Mouse (Mus musculus): Measurements from ENCODE around the gene Eefsec. TPM values are rescaled to one million over a fixed set of nuclear protein-coding genes. Genes with fewer than 3 reads are reported as not detected.
A peak's percentile ranks its signal among the peaks of the same experiment; 100 is the strongest.

Gene Eefsec
- total RNA-seq, 2 experiments from 2014 or later: 8.1 to 8.2 TPM

DNA sequence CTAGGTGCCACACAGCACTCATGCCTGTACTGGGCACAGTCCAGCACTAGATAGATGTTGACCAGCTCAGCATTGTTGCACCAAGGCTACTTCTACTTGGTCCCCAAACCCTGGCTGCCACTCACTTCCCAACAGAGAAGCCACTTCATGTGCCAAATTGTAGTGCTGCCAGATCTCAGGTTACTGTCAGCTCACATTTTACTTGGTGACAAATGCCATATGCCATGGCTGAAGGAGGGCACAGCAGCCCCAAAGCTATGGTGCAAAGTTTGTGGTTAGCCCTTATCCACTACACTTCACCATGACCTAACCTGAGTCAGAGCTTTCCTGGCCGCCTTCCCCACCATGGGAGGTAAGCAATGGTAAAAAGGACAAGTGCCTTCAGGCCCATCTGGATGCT lies 99.6 kb downstream of the Eefsec start:
- H3K4me3 ChIP-seq: no peak overlapping the region
- no peak overlapping the region for H3K27ac ChIP-seq
- DNase-seq: peak; percentile 71
- TF ChIP-seq CTCF (IDR thresholded peaks at IDR 0.05): no peak
- intact Hi-C loops (cut with DNase I): no loop called here

DNA sequence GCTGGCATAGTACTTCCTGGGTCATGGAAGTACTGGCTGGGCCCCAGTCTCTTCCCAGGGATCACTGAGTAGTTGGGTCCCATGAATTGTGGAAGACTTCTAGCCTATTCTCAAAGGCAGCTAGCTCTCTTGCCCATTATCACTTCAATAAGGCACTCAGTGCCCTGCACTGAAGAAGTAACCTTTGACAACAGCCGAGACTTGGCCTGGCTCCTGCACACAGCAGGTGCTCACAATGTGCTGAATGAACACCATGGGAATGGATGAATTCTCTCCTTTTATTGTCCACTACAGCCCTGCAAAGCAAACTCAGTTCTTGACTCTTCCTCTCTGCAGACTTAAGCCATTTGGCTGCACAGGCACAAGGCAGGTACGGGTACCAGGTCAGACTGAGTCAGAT lies 101.0 kb downstream of the Eefsec start:
- Histone ChIP-seq H3K4me3 (no peak overlapping the region), H3K27ac (no peak overlapping the region)
- TF ChIP-seq CTCF (IDR thresholded peaks at IDR 0.05): no peak
- intact Hi-C loops (cut with DNase I): no loop called here
- DNase-seq: no peak

DNA sequence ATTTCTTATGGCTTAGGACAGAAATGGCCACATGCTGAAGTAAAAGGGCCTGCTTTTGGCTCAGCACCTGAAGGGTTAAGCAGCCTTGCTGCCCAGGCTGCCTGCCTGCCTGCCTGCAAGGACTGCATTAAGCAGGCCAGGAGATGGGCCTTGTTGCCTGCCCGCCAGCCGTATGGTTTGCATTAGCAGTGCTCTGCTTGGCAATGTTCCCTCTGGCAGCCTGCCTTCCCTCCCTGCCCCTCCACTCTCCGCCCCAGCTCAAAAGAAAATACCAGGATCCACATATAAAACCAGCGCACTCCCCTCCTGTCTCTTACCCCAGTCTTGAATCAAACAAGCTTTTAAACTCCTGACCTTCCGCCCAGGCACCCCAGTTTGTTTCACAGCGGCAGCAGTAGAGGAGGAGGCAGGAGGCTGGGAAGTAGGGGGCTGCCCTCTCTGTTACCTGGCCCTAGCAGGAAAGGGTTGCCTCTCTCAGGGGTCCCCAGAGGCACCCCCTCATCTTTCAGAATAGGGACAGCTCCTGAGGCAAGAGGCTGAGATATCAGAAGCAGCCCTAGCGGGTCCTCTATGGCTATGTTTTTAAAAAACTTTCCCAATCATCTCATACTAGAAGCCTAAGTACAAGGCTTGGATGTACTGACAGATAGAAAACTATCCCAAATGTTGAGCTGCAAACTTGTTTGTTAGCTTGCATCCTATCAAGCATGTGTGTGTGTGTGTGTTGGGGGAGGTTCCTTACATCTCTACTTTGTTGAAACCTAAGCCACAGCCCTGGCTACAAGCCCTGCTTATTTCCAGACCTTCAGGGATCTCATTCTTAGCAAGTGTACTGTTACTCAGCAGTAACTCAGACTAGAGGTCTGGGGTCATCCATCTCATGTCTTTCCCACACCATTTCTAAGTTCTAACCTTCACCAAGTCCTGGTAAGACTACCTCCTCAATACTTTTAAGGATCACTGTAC lies 102.6 kb downstream of the Eefsec start:
- Histone ChIP-seq H3K27ac (peak overlapping the region; percentile 54), H3K4me3 (no peak overlapping the region)
- TF ChIP-seq CTCF (IDR thresholded peaks at IDR 0.05): no peak
- peak; percentile 83 for DNase-seq
- intact Hi-C loops (cut with DNase I): no loop called here

DNA sequence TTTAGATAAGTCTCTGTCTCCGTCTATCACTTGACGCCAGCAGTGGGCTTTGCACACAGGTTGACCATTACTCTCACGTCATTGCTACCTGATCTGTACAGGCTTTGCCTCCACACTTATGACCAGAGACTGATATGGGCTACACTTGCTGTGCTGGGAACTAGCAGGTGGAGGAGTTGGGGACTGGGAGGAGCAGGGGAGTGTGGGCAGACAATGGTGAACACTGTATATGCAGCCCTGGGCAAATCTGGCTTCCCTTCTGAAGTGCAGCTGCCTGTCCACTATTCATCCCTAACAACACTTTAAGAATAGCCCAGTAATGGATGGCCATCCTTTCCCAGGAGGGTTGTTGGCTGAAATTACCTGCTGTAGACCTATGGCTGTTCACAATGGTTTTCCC lies 103.4 kb downstream of the Eefsec start:
- intact Hi-C loops (cut with DNase I): no loop called here
- Histone ChIP-seq H3K27ac (peak overlapping the region; percentile 54; the same call in 1 of the 2 replicates), H3K4me3 (no peak overlapping the region)
- no peak for TF ChIP-seq CTCF (IDR thresholded peaks at IDR 0.05)
- DNase-seq: no peak

DNA sequence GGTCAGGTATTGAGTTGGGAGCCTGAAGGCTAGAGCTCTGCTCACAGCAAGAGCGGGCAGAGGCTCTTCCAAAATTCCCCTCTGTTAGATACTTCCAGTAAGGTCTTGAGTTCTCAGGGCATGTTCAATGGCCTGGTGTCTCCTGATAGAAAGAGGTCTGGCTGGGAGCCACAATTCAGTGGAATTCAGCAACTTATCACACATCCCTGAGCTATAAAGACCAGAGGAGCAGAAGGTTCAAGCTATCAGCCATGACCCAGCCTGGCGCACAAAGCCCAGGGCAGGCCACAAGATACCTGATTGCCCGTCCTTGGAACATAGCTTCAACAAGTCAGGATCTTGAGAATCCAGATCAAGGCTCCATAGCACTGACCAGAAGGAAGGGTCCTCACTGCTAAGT lies 105.2 kb downstream of the Eefsec start:
- TF ChIP-seq CTCF (IDR thresholded peaks at IDR 0.05): no peak
- Histone ChIP-seq H3K4me3 (no peak overlapping the region), H3K27ac (no peak overlapping the region)
- intact Hi-C loops (cut with DNase I): no loop called here
- DNase-seq: no peak

DNA sequence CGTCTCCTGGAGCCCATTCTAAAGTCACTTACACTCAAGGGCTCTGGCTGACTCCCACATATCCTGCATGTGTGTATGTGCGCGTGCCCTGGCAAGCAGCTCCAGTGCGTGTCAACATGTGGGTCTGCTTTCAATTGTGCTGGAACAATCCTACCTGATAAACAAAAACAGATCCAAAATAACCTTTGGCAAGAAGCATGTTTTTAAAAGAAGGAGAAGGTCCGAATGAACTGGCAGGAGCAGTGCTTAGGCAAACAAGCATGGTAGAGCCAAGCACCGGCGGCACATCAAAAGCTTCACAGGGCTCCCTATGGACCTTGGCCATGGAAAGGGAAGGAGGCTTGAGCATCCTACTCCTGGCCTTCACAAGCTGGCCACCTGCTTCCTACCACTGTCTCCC lies 105.6 kb downstream of the Eefsec start:
- intact Hi-C loops (cut with DNase I): no loop called here
- TF ChIP-seq CTCF (IDR thresholded peaks at IDR 0.05): no peak
- no peak overlapping the region for H3K4me3 ChIP-seq
- DNase-seq: no peak
- no peak overlapping the region for H3K27ac ChIP-seq

DNA sequence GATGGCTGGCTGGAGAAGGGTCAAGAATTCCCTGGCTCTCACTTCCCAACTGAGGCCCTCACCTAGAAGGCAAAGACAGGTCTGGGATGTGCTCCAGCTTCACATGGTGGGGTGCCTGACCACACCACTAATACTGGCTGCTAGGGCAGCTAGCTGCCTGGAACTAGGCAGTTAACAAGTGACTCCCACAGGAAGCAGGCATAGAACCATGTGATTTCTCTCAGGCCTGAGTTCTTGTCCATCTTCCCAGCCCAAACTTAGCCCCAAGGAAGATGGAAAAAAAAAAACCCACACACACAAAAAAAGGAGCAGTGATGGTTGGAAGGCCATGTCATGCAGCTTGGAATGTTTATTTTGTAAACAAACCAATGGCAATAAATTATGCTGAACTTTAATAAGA lies 117.0 kb downstream of the Eefsec start:
- intact Hi-C loops (cut with DNase I): no loop called here
- TF ChIP-seq CTCF (IDR thresholded peaks at IDR 0.05): no peak

DNA sequence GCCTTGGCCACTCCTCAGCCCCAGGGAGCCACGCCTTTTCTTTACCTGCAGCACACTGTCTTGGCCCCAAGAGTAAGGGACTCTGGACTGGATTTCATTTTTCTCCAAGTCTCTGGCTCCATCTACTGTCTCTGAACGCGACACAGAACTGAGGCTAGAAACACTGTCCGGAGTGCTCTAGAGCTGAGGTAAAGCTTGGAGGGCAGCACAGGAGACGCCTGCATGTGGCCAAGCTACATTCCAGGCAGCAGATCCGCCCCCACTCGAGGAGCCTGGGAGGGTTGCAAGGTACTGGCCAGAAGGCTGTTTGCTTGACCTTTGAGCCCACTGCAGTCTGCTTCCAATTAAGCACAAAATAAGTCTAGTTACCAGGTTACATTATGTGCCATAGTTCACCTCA lies 124.5 kb downstream of the Eefsec start:
- intact Hi-C loops (cut with DNase I): loop anchor here (2.0 to 5.0 kb wide), 2 partner anchors 133 to 210 kb away; no protein-coding TSS in a partner anchor
- peak; percentile 26 for DNase-seq
- TF ChIP-seq CTCF (IDR thresholded peaks at IDR 0.05): peak; percentile 63

More for the DNA sequence above, 117.0 kb downstream of the Eefsec start:
- DNase-seq: no peak
- H3K4me3 ChIP-seq: no peak overlapping the region
- H3K27ac ChIP-seq: no peak overlapping the region

DNA sequence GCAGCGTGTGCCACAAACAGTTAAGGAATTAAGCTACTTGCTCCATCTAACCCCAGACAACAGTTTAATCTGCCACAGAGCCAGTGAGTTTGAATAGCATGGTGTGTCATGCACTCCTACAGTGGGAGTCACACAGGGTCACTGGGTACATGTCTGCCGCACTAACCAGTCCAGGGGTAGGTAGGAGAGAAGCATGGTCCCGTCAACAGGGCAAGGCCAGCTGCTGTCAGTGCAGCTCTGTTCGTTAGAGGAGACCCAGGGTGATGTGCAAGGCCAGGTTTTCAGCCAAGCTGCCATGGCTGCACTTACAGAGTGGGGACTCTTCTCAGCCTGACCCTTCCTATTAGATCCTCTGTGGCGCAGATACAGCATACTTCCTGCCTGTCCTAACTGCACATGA lies 125.1 kb downstream of the Eefsec start:
- DNase-seq: no peak
- intact Hi-C loops (cut with DNase I): loop anchor here (5.0 kb wide), 1 partner anchor 209 kb away; no protein-coding TSS in a partner anchor
- no peak for TF ChIP-seq CTCF (IDR thresholded peaks at IDR 0.05)
- no peak overlapping the region for H3K27ac ChIP-seq
- H3K4me3 ChIP-seq: no peak overlapping the region

More for the DNA sequence above, 124.5 kb downstream of the Eefsec start:
- Histone ChIP-seq H3K4me3 (no peak overlapping the region), H3K27ac (no peak overlapping the region)

DNA sequence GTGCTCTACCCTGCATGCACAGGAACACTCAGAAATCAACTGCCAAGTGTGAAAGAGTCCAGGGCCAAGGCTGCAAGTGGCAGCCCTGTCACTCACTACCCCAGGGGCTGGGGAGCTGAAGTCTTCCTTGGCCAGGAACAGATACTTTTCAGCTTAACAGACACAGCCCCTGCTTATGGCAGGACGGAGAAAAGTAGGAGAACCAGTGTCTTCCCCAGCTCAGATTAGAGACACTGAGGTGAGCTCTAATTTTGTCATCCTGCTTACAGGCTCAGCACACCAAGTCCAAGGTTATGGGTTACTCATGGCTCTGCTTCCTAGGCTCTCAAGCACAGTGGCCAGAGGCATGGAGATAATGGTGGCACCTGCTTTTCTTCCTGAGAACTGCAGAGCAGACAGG lies 126.6 kb downstream of the Eefsec start:
- H3K27ac ChIP-seq: no peak overlapping the region
- no peak overlapping the region for H3K4me3 ChIP-seq
- intact Hi-C loops (cut with DNase I): loop anchor here (5.0 kb wide), 1 partner anchor 207 kb away; no protein-coding TSS in a partner anchor
- DNase-seq: no peak
- no peak for TF ChIP-seq CTCF (IDR thresholded peaks at IDR 0.05)

DNA sequence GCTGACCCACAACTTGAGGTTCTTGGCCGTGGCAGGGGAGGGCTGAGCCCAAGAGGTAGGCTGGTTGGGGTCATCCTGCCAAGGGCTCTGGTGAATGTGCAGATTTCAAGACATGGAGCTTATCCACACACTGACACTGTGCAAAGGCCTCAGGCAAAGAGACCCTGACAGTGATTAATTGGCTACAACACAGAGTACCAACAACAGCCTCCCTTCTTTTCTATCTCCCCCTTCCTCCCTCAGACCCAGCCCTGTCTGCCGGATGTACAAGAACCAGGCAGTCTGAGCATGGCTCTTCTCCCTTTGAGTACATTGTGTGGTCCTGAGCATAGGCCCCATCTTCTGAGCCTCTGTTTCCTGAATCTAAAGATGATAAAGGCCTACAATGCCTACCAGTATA lies 131.0 kb downstream of the Eefsec start:
- no peak for TF ChIP-seq CTCF (IDR thresholded peaks at IDR 0.05)
- no peak for DNase-seq
- intact Hi-C loops (cut with DNase I): no loop called here
- Histone ChIP-seq H3K4me3 (no peak overlapping the region), H3K27ac (no peak overlapping the region)

DNA sequence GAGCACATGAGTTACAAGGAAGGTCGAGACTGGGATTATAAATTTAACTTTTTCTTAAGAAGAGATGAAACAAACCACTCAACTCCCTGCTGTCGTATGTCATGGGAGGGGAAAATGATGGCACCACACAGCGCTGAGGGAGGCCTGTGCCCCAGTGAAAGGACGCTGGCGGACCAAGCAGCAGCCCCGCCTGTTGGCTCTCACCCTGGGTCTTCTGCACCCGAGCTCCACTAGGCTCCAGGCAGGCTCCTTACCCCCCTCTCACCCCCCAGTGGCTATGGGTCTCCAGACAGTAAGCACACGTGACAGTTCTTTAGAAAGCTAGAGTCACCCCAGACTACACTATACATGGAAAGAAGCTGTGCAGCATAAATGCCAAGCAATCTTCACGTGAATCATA lies 132.4 kb downstream of the Eefsec start:
- no peak overlapping the region for H3K27ac ChIP-seq
- intact Hi-C loops (cut with DNase I): no loop called here
- H3K4me3 ChIP-seq: no peak overlapping the region
- TF ChIP-seq CTCF (IDR thresholded peaks at IDR 0.05): no peak
- no peak for DNase-seq

DNA sequence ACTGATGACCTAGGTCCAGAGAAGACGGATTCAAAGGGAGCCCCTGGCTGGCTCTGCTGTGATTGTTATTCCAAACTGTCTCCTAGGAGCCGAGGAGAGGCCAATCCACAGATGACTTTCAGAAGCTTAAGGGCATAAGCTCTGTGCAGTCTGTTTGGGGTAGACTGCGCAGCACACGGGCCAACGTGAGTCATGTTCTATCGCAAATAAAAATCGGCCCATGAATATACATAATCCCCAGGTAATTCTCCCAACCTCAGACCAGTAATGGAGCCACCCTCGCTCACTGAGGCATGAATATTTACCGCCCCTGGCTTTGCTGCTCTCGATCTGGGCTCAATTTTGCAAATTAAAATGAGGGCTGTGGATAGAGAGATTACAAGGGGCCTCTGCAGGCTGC lies 134.7 kb downstream of the Eefsec start:
- no peak overlapping the region for H3K4me3 ChIP-seq
- TF ChIP-seq CTCF (IDR thresholded peaks at IDR 0.05): no peak
- DNase-seq: no peak
- intact Hi-C loops (cut with DNase I): no loop called here
- no peak overlapping the region for H3K27ac ChIP-seq

Measured in gastrocnemius, adult 2 months (tissue).